Mouse (Mus musculus): ENCODE measurements at regions not wholly inside any gene's neighbourhood (a gene's known extent, or its start where the extent isn't known, plus 50 kb on each side); places are given as distances from the start of the nearest gene placed in this dataset.

GRCm38 (mm10) chr16:58300098-58300497, 108.1 kb upstream of the Dcbld2 start:
- intact Hi-C loops (cut with DNase I) = no loop called here
- DNase-seq (ENCODE audit: extremely low spot score in 1 of 2, low spot score in 2 of 2) = no peak

GRCm38 (mm10) chr16:58303555-58303954, 104.7 kb upstream of the Dcbld2 start:
- intact Hi-C loops (cut with DNase I) = no loop called here
- no peak for DNase-seq (ENCODE audit: extremely low spot score in 1 of 2, low spot score in 2 of 2)

- intact Hi-C loops (cut with DNase I) = no loop called here
- no peak for DNase-seq (ENCODE audit: extremely low spot score in 1 of 2, low spot score in 2 of 2)
Measured at GRCm38 (mm10) chr16:58316889-58317455, 91.3 kb upstream of the Dcbld2 start.

GRCm38 (mm10) chr16:58331087-58331486, 77.2 kb upstream of the Dcbld2 start:
- no peak for DNase-seq (ENCODE audit: extremely low spot score in 1 of 2, low spot score in 2 of 2)
- intact Hi-C loops (cut with DNase I) = no loop called here

- intact Hi-C loops (cut with DNase I) = no loop called here
- DNase-seq (ENCODE audit: extremely low spot score in 1 of 2, low spot score in 2 of 2) = no peak
Measured at GRCm38 (mm10) chr16:58343921-58344320, 64.3 kb upstream of the Dcbld2 start.

GRCm38 (mm10) chr16:58349354-58349753, 58.9 kb upstream of the Dcbld2 start:
- intact Hi-C loops (cut with DNase I) = no loop called here

GRCm38 (mm10) chr16:58349802-58350201, 58.4 kb upstream of the Dcbld2 start:
- DNase-seq (ENCODE audit: extremely low spot score in 1 of 2, low spot score in 2 of 2) = no peak
- intact Hi-C loops (cut with DNase I) = no loop called here

More at GRCm38 (mm10) chr16:58349354-58349753, 58.9 kb upstream of the Dcbld2 start:
- no peak for DNase-seq (ENCODE audit: extremely low spot score in 1 of 2, low spot score in 2 of 2)

- DNase-seq (ENCODE audit: extremely low spot score in 1 of 2, low spot score in 2 of 2) = no peak
- intact Hi-C loops (cut with DNase I) = no loop called here
Measured at GRCm38 (mm10) chr16:58352156-58352555, 56.1 kb upstream of the Dcbld2 start.

GRCm38 (mm10) chr16:58354551-58354950, 53.7 kb upstream of the Dcbld2 start:
- peak in 1 of 2 experiments; percentile 48 for DNase-seq (ENCODE audit: extremely low spot score in 1 of 2, low spot score in 2 of 2)
- intact Hi-C loops (cut with DNase I) = no loop called here

Measured in left cerebral cortex, postnatal 10 days (tissue).